ENCODE assay signal across 9 mouse cellular contexts in genomic region chr7:30090970-30091585, GRCm38 (mm10). TPM values are rescaled to one million over a fixed set of nuclear protein-coding genes. Genes with fewer than 3 reads are reported as not detected.
DNase-seq lines count a peak whose midpoint lies in the region; ATAC-seq and TF ChIP-seq lines count a peak whose summit lies in the region.
"Had no signal": no experiment of that assay in that cellular context is flagged by ENCODE, and none has a peak within 500 bp of the region (broad histone marks: within the 10 kb centered on the region; RNA-seq: fewer than 3 reads in every experiment).

No protein-coding gene starts in this region.

- no peak for TF ChIP-seq CTCF in C2C12 (IDR thresholded peaks at IDR 0.05; ENCODE audit: control insufficient read depth, insufficient read depth, insufficient read length)

- H3K9me3 ChIP-seq in embryonic facial prominence, embryonic 11.5 days (replicated peaks; ENCODE audit: control insufficient read depth, low read length), result no peaks in the 10 kb centered on the region
- H3K9me3 ChIP-seq in intestine, embryonic 16.5 days (ENCODE audit: control insufficient read depth, low read length), result no peaks in the 10 kb centered on the region
- H3K9me3 ChIP-seq in midbrain, embryonic 16.5 days (replicated peaks; ENCODE audit: control insufficient read depth, low read length, poor library complexity, severe bottlenecking), result no peaks in the 10 kb centered on the region

- H3K27ac ChIP-seq in embryonic facial prominence, embryonic 11.5 days (replicated peaks; ENCODE audit: low read depth, low read length), result no peak overlapping the region
- H3K27ac ChIP-seq in intestine, embryonic 16.5 days (ENCODE audit: low read length), result peak overlapping the region; percentile 59
- peak overlapping the region; percentile 89 for H3K27ac ChIP-seq in midbrain, embryonic 16.5 days (ENCODE audit: low read length)

- no peak overlapping the region for H3ac ChIP-seq in C2C12 (ENCODE audit: control insufficient read depth, insufficient read length, low read depth)

- peak overlapping the region; percentile 34 for H3K4me2 ChIP-seq in embryonic facial prominence, embryonic 11.5 days (ENCODE audit: low read depth, low read length)
- peak overlapping the region; percentile 77 for H3K4me2 ChIP-seq in intestine, embryonic 16.5 days (ENCODE audit: low read depth, low read length)
- H3K4me2 ChIP-seq in midbrain, embryonic 16.5 days (ENCODE audit: low read length), result peak overlapping the region; percentile 65

- peak overlapping the region; percentile 35; the same call in 1 of the 2 replicates for H3K9ac ChIP-seq in embryonic facial prominence, embryonic 11.5 days (replicated peaks; ENCODE audit: low read length)
- peak overlapping the region; percentile 50; the same call in 1 of the 2 replicates for H3K9ac ChIP-seq in intestine, embryonic 16.5 days (ENCODE audit: low read depth, low read length)
- H3K9ac ChIP-seq in midbrain, embryonic 16.5 days (ENCODE audit: low read depth, low read length), result peak overlapping the region; percentile 74

- ATAC-seq in embryonic facial prominence, embryonic 11.5 days (replicated peaks; ENCODE audit: insufficient number of reproducible peaks, low FRiP score, low TSS enrichment, low read depth), result no peak
- ATAC-seq in intestine, embryonic 16.5 days, result no peak; the same call in 1 of the 2 replicates
- ATAC-seq in midbrain, embryonic 16.5 days, result peak; percentile 15
- ATAC-seq in inflammation-experienced regulatory T-cells, adult 6 months, result no peak
- no peak for ATAC-seq in granulocyte monocyte progenitor cell, adult 5-6 weeks (replicated peaks; ENCODE audit: poor library complexity, severe bottlenecking)

- H3K27me3 ChIP-seq in C2C12 (ENCODE audit: control insufficient read depth, insufficient read depth, insufficient read length), result no peaks in the 10 kb centered on the region
- no peaks in the 10 kb centered on the region for H3K27me3 ChIP-seq in embryonic facial prominence, embryonic 11.5 days (ENCODE audit: control insufficient read depth, insufficient read depth, low read length)
- no peaks in the 10 kb centered on the region for H3K27me3 ChIP-seq in intestine, embryonic 16.5 days (replicated peaks; ENCODE audit: control insufficient read depth, insufficient read depth, low read length)
- no peaks in the 10 kb centered on the region for H3K27me3 ChIP-seq in midbrain, embryonic 16.5 days (ENCODE audit: control insufficient read depth, insufficient read depth, low read depth, low read length)

- H3K79me3 ChIP-seq in C2C12 (ENCODE audit: low read depth), result peaks cover 9% of the 10 kb centered on the region

- H3K36me3 ChIP-seq in C2C12 (ENCODE audit: control insufficient read depth, insufficient read depth), result no peaks in the 10 kb centered on the region
- H3K36me3 ChIP-seq in embryonic facial prominence, embryonic 11.5 days (replicated peaks; ENCODE audit: control insufficient read depth, insufficient read depth, low read depth, low read length), result no peaks in the 10 kb centered on the region
- no peaks in the 10 kb centered on the region for H3K36me3 ChIP-seq in intestine, embryonic 16.5 days (ENCODE audit: control insufficient read depth, insufficient read depth, low read length)
- peaks cover 6% of the 10 kb centered on the region for H3K36me3 ChIP-seq in midbrain, embryonic 16.5 days (ENCODE audit: control insufficient read depth, insufficient read depth, low read length)

- WGBS in embryonic facial prominence, embryonic 11.5 days, result 10% methylated on average over 9 of the region's 9 CpGs
- WGBS in intestine, embryonic 16.5 days, result 9% methylated on average over 9 of the region's 9 CpGs
- WGBS in midbrain, embryonic 16.5 days, result 5% methylated on average over 9 of the region's 9 CpGs

- DNase-seq in cerebellum, postnatal 10 days, result peak; percentile 23 to 34
- no peak for DNase-seq in cerebellum, postnatal 4 days (ENCODE audit: low spot score in 2 of 2)
- peak; percentile 71 for DNase-seq in embryonic facial prominence, embryonic 11.5 days (ENCODE audit: low spot score)

- H3K4me1 ChIP-seq in embryonic facial prominence, embryonic 11.5 days (ENCODE audit: control insufficient read depth, insufficient read depth, low read length), result peaks cover 2% of the 10 kb centered on the region; the same call in 1 of the 2 replicates
- H3K4me1 ChIP-seq in intestine, embryonic 16.5 days (ENCODE audit: control insufficient read depth, insufficient read depth, low read length), result peaks cover 16% of the 10 kb centered on the region
- peaks cover 30% of the 10 kb centered on the region for H3K4me1 ChIP-seq in midbrain, embryonic 16.5 days (ENCODE audit: control insufficient read depth, insufficient read depth, low read length)

- peaks cover 31% of the 10 kb centered on the region for H3K79me2 ChIP-seq in C2C12 (ENCODE audit: control insufficient read depth, insufficient read depth)

- H3K4me3 ChIP-seq in C2C12 (ENCODE audit: insufficient read depth, poor library complexity, severe bottlenecking), result peak overlapping the region; percentile 39
- H3K4me3 ChIP-seq in embryonic facial prominence, embryonic 11.5 days (ENCODE audit: low read depth, low read length), result peak overlapping the region; percentile 64
- H3K4me3 ChIP-seq in intestine, embryonic 16.5 days (ENCODE audit: low read length), result peak overlapping the region; percentile 74
- H3K4me3 ChIP-seq in midbrain, embryonic 16.5 days (ENCODE audit: low read depth, low read length), result peak overlapping the region; percentile 59

TF ChIP-seq in C2C12, 6 proteins besides CTCF, POLR2A, EP300 and RAD21:
- TF ChIP-seq MAX (IDR thresholded peaks at IDR 0.05) (no peak), MYOG (IDR thresholded peaks at IDR 0.05; ENCODE audit: control insufficient read depth, extremely low read depth, insufficient read length) (no peak), MYOD1 (IDR thresholded peaks at IDR 0.05; ENCODE audit: control insufficient read depth, insufficient read length, low read depth) (no peak)

RNA-seq across cellular contexts. Expression of gene Zfp566, which starts 0.8 kb away (rescaled TPM):
- polyA plus RNA-seq in C2C12 (2012; fragmentation: generic; extraction: Trizol), result 3.1 TPM
- 17.5 and 18.4 TPM in 2 replicates for polyA plus RNA-seq in embryonic facial prominence, embryonic 11.5 days (2014; fragmentation: Nextera tagmentation; extraction: Ambion mirVana)
- polyA plus RNA-seq in intestine, embryonic 16.5 days (2015; fragmentation: Nextera tagmentation; extraction: Ambion mirVana), result 4.3 and 5.3 TPM in 2 replicates
- polyA plus RNA-seq in midbrain, embryonic 16.5 days (2015; fragmentation: Nextera tagmentation; extraction: Ambion mirVana), result 18.1 and 18.7 TPM in 2 replicates
- 10 to 100 TPM in 2 of 3 experiments, 1 to 10 TPM in 1; 7.2 to 14.5 (median 10.9) TPM for polyA plus RNA-seq in inflammation-experienced regulatory T-cells, adult 6 months (2017; shearing (Covaris generic))
- total RNA-seq in granulocyte monocyte progenitor cell, adult 5-6 weeks (2014; fragmentation: Nextera tagmentation), result 7.6 and 15.7 TPM in 2 replicates
- total RNA-seq in granulocyte monocyte progenitor cell, adult 5-6 weeks (2017), result 3.2 and 6.0 TPM in 2 replicates

RNA-seq across cellular contexts. Expression of gene Gm26920, which starts 0.9 kb away (rescaled TPM):
- polyA plus RNA-seq in C2C12 (2012; fragmentation: generic; extraction: Trizol), result 0.05 TPM
- polyA plus RNA-seq in embryonic facial prominence, embryonic 11.5 days (2014; fragmentation: Nextera tagmentation; extraction: Ambion mirVana), result 3.6 and 4.8 TPM in 2 replicates
- 0.62 TPM in 1 of 2 replicates, not detected in the other for polyA plus RNA-seq in intestine, embryonic 16.5 days (2015; fragmentation: Nextera tagmentation; extraction: Ambion mirVana)
- polyA plus RNA-seq in midbrain, embryonic 16.5 days (2015; fragmentation: Nextera tagmentation; extraction: Ambion mirVana), result 2.0 and 3.2 TPM in 2 replicates
- 1 to 10 TPM in 2 of 3 experiments, under 1 TPM in 1; 0.87 to 3.9 (median 1.7) TPM for polyA plus RNA-seq in inflammation-experienced regulatory T-cells, adult 6 months (2017; shearing (Covaris generic))
- total RNA-seq in granulocyte monocyte progenitor cell, adult 5-6 weeks (2014; fragmentation: Nextera tagmentation), result 2.8 TPM in 1 of 2 replicates, not detected in the other
- total RNA-seq in granulocyte monocyte progenitor cell, adult 5-6 weeks (2017), result not detected in 2 replicates
- total RNA-seq: neutrophil, adult 5-6 weeks had no signal

RNA-seq across cellular contexts. Expression of gene Zfp260, which starts 3.5 kb away (rescaled TPM):
- polyA plus RNA-seq in C2C12 (2012; fragmentation: generic; extraction: Trizol), result 8.6 TPM
- polyA plus RNA-seq in embryonic facial prominence, embryonic 11.5 days (2014; fragmentation: Nextera tagmentation; extraction: Ambion mirVana), result 152 and 161 TPM in 2 replicates
- polyA plus RNA-seq in intestine, embryonic 16.5 days (2015; fragmentation: Nextera tagmentation; extraction: Ambion mirVana), result 60.8 and 61.0 TPM in 2 replicates
- polyA plus RNA-seq in midbrain, embryonic 16.5 days (2015; fragmentation: Nextera tagmentation; extraction: Ambion mirVana), result 79.5 and 87.9 TPM in 2 replicates
- 10 to 100 TPM; 59.7 to 83.0 (median 70.5) TPM for polyA plus RNA-seq in inflammation-experienced regulatory T-cells, adult 6 months (2017; shearing (Covaris generic))
- total RNA-seq in granulocyte monocyte progenitor cell, adult 5-6 weeks (2014; fragmentation: Nextera tagmentation), result 41.6 and 58.5 TPM in 2 replicates
- 26.1 and 28.7 TPM in 2 replicates for total RNA-seq in granulocyte monocyte progenitor cell, adult 5-6 weeks (2017)

RNA-seq across cellular contexts. Expression of gene Zfp82, which starts 18.4 kb away (rescaled TPM):
- polyA plus RNA-seq in C2C12 (2012; fragmentation: generic; extraction: Trizol), result 2.0 TPM
- polyA plus RNA-seq in embryonic facial prominence, embryonic 11.5 days (2014; fragmentation: Nextera tagmentation; extraction: Ambion mirVana), result 3.4 and 4.2 TPM in 2 replicates
- polyA plus RNA-seq in intestine, embryonic 16.5 days (2015; fragmentation: Nextera tagmentation; extraction: Ambion mirVana), result 4.2 and 4.4 TPM in 2 replicates
- 10.2 and 13.4 TPM in 2 replicates for polyA plus RNA-seq in midbrain, embryonic 16.5 days (2015; fragmentation: Nextera tagmentation; extraction: Ambion mirVana)
- polyA plus RNA-seq in inflammation-experienced regulatory T-cells, adult 6 months (2017; shearing (Covaris generic)), result 10 to 100 TPM in 1 of 3 experiments, 1 to 10 TPM in 2; 4.6 to 10.9 (median 5.9) TPM
- 7.0 and 9.2 TPM in 2 replicates for total RNA-seq in granulocyte monocyte progenitor cell, adult 5-6 weeks (2014; fragmentation: Nextera tagmentation)
- 3.0 and 9.6 TPM in 2 replicates for total RNA-seq in granulocyte monocyte progenitor cell, adult 5-6 weeks (2017)

RNA-seq across cellular contexts. Expression of gene Zfp382, which starts 30.7 kb away (rescaled TPM):
- 3.8 TPM for polyA plus RNA-seq in C2C12 (2012; fragmentation: generic; extraction: Trizol)
- polyA plus RNA-seq in embryonic facial prominence, embryonic 11.5 days (2014; fragmentation: Nextera tagmentation; extraction: Ambion mirVana), result 5.9 and 6.2 TPM in 2 replicates
- polyA plus RNA-seq in intestine, embryonic 16.5 days (2015; fragmentation: Nextera tagmentation; extraction: Ambion mirVana), result 5.0 and 6.6 TPM in 2 replicates
- polyA plus RNA-seq in midbrain, embryonic 16.5 days (2015; fragmentation: Nextera tagmentation; extraction: Ambion mirVana), result 24.5 and 26.6 TPM in 2 replicates
- polyA plus RNA-seq in inflammation-experienced regulatory T-cells, adult 6 months (2017; shearing (Covaris generic)), result 10 to 100 TPM; 10.2 to 15.5 (median 15.1) TPM
- total RNA-seq in granulocyte monocyte progenitor cell, adult 5-6 weeks (2014; fragmentation: Nextera tagmentation), result 9.7 and 13.3 TPM in 2 replicates
- total RNA-seq in granulocyte monocyte progenitor cell, adult 5-6 weeks (2017), result 7.7 and 8.3 TPM in 2 replicates

Comparison
In these comparisons a context has a peak if more than half of its experiments do, and no peak if none do; other contexts are left out.
1. DNase-seq: peak in cerebellum, postnatal 10 days (2 of 2) and embryonic facial prominence, embryonic 11.5 days (single experiment); none in cerebellum, postnatal 4 days (0 of 2).
2. Peak in every context shown above with its lines, with median percentiles within 50 percentile points of each other: H3K4me3 ChIP-seq, H3K4me2 ChIP-seq and H3K9ac ChIP-seq.